Mouse (Mus musculus) MEL (cell line): ENCODE results near the gene Gpt2. TPM values are rescaled to one million over a fixed set of nuclear protein-coding genes. Genes with fewer than 3 reads are reported as not detected.

Source experiments
- DNase-seq: peaks from one replicate; pipeline ENCODE4 v3.0.0; 2011; ENCODE audit warnings: low read depth, low spot score
- H3K27ac ChIP-seq: 2 replicates; pipeline ENCODE4 v1.5.1; 2012; ENCODE audit warnings: low read depth, mild to moderate bottlenecking, control low read depth, low read length, moderate library complexity; ENCODE audit not compliant: control insufficient read depth
- H3K27me3 ChIP-seq, 2 experiments: fragments of 150-350 bp in 1 of 2; sonication (generic) in 1 of 2; 2 replicates each; pipeline ENCODE4 v1.6.1; 2012; ENCODE audit warnings: low read length in 2 of 2, mild to moderate bottlenecking in 2 of 2, improper control_type of control experiment in 1 of 2, moderate library complexity in 1 of 2; ENCODE audit not compliant: insufficient read depth in 2 of 2, control insufficient read depth in 1 of 2
- H3K36me3 ChIP-seq, 2 experiments: 2 replicates each; pipeline ENCODE4 v1.6.1; 2012 to 2014; ENCODE audit warnings: low read length in 2 of 2, improper control_type of control experiment in 1 of 2, inconsistent platforms in 1 of 2, mild to moderate bottlenecking in 1 of 2; ENCODE audit not compliant: insufficient read depth in 2 of 2, control insufficient read depth in 1 of 2
- H3K4me1 ChIP-seq, 2 experiments: fragments of 150-350 bp in 1 of 2; sonication (generic) in 1 of 2; 2 replicates each; pipeline ENCODE4 v1.6.1; 2012; ENCODE audit warnings: low read length in 2 of 2, improper control_type of control experiment in 1 of 2, mild to moderate bottlenecking in 1 of 2; ENCODE audit not compliant: insufficient read depth in 2 of 2, control insufficient read depth in 1 of 2
- H3K4me3 ChIP-seq, 2 experiments: fragments of 150-350 bp in 1 of 2; sonication (generic) in 1 of 2; 2 replicates each; pipeline ENCODE4 v1.5.1; 2012; ENCODE audit warnings: low read depth in 2 of 2, low read length in 2 of 2, mild to moderate bottlenecking in 2 of 2, moderate library complexity in 2 of 2, control low read depth in 1 of 2, improper control_type of control experiment in 1 of 2; ENCODE audit not compliant: control insufficient read depth in 1 of 2, insufficient read depth in 1 of 2
- H3K79me2 ChIP-seq: 2 replicates; pipeline ENCODE4 v1.6.1; 2012; ENCODE audit warnings: mild to moderate bottlenecking, low read length, moderate library complexity; ENCODE audit not compliant: control insufficient read depth, poor library complexity, insufficient read depth
- H3K9ac ChIP-seq: 2 replicates; pipeline ENCODE4 v1.6.1; 2012; ENCODE audit warnings: low read depth, mild to moderate bottlenecking, control low read depth, low read length, moderate library complexity; ENCODE audit not compliant: control insufficient read depth, poor library complexity, severe bottlenecking
- H3K9me3 ChIP-seq: fragments of 150-350 bp; sonication (generic); replicated peaks from 2 replicates; pipeline ENCODE4 v1.6.1; 2012; ENCODE audit warnings: mild to moderate bottlenecking, low read length, improper control_type of control experiment, moderate library complexity; ENCODE audit not compliant: insufficient read depth
- BHLHE40 ChIP-seq: IDR thresholded peaks from 2 replicates; pipeline ENCODE4 v1.6.1; 2012; ENCODE audit warnings: low read depth, mild to moderate bottlenecking, inconsistent platforms, low read length, improper control_type of control experiment, borderline replicate concordance
- EP300 ChIP-seq, 2 experiments: IDR thresholded peaks; 2 replicates each; pipeline ENCODE4 v1.6.1; 2011; ENCODE audit warnings: improper control_type of control experiment in 2 of 2, low read length in 2 of 2, low read depth in 1 of 2, mild to moderate bottlenecking in 1 of 2
- ETS1 ChIP-seq: IDR thresholded peaks from 2 replicates; pipeline ENCODE4 v1.6.1; 2012; ENCODE audit warnings: low read depth, mild to moderate bottlenecking, inconsistent platforms, low read length, improper control_type of control experiment, moderate library complexity
- GABPA ChIP-seq: IDR thresholded peaks from 2 replicates; pipeline ENCODE4 v1.6.1; 2012; ENCODE audit warnings: low read depth, mild to moderate bottlenecking, inconsistent platforms, low read length, improper control_type of control experiment, moderate library complexity
- GATA1 ChIP-seq: IDR thresholded peaks from 2 replicates; pipeline ENCODE4 v1.6.1; 2011; ENCODE audit warnings: low read depth, low read length, improper control_type of control experiment
- MAX ChIP-seq: IDR thresholded peaks from 2 replicates; pipeline ENCODE4 v1.6.1; 2011; ENCODE audit warnings: low read length, improper control_type of control experiment
- MXI1 ChIP-seq: IDR thresholded peaks from 2 replicates; pipeline ENCODE4 v1.6.1; 2011; ENCODE audit warnings: mild to moderate bottlenecking, low read depth, low read length, improper control_type of control experiment
- MYB ChIP-seq: IDR thresholded peaks from 2 replicates; pipeline ENCODE4 v1.6.1; 2011; ENCODE audit warnings: mild to moderate bottlenecking, low read depth, low read length, improper control_type of control experiment
- MYC ChIP-seq: IDR thresholded peaks from 2 replicates; pipeline ENCODE4 v1.6.1; 2011; ENCODE audit warnings: low read depth, mild to moderate bottlenecking, low read length, improper control_type of control experiment, moderate library complexity
- RAD21 ChIP-seq: IDR thresholded peaks from 2 replicates; pipeline ENCODE4 v1.6.1; 2011; ENCODE audit warnings: mild to moderate bottlenecking, low read depth, low read length, improper control_type of control experiment
- RCOR1 ChIP-seq: IDR thresholded peaks from 2 replicates; pipeline ENCODE4 v1.6.1; 2012; ENCODE audit warnings: low read depth, mild to moderate bottlenecking, inconsistent platforms, low read length, improper control_type of control experiment
- SIN3A ChIP-seq: IDR thresholded peaks from 2 replicates; pipeline ENCODE4 v1.6.1; 2012; ENCODE audit warnings: low read length, improper control_type of control experiment, inconsistent platforms
- TAL1 ChIP-seq: IDR thresholded peaks from 2 replicates; pipeline ENCODE4 v1.6.1; 2012; ENCODE audit warnings: mild to moderate bottlenecking, inconsistent platforms, low read length, moderate library complexity, mixed read lengths
- TCF12 ChIP-seq: IDR thresholded peaks from 2 replicates; pipeline ENCODE4 v1.6.1; 2014; ENCODE audit warnings: low read depth, mild to moderate bottlenecking, inconsistent platforms, low read length, improper control_type of control experiment, moderate library complexity
- USF2 ChIP-seq, 2 experiments: IDR thresholded peaks; 2 replicates each; pipeline ENCODE4 v1.6.1; 2011 to 2012; ENCODE audit warnings: improper control_type of control experiment in 2 of 2, low read length in 2 of 2, borderline replicate concordance in 1 of 2, inconsistent platforms in 1 of 2, low read depth in 1 of 2, mild to moderate bottlenecking in 1 of 2; ENCODE audit not compliant: insufficient read depth in 1 of 2
- ZMIZ1 ChIP-seq: IDR thresholded peaks from 2 replicates; pipeline ENCODE4 v1.6.1; 2012; ENCODE audit warnings: low read depth, mild to moderate bottlenecking, inconsistent platforms, low read length, improper control_type of control experiment, moderate library complexity
- ZNF384 ChIP-seq: IDR thresholded peaks from 2 replicates; pipeline ENCODE4 v1.6.1; 2012; ENCODE audit warnings: low read depth, mild to moderate bottlenecking, inconsistent platforms, low read length, improper control_type of control experiment
- polyA plus RNA-seq, 2 experiments: library from polyadenylated mRNA; stranded (reverse) in 1 of 2; unstranded in 1 of 2; fragments of >175 nt in 1 of 2; fragments of >200 nt in 1 of 2; gene quantifications; 2 replicates each; pipeline versions ENCODE4 v1.2.1 to v1.2.4; 2012; ENCODE audit warnings: low replicate concordance in 2 of 2, low read depth in 1 of 2; ENCODE audit not compliant: insufficient read length in 2 of 2, insufficient read depth in 1 of 2, missing spikeins in 1 of 2
- total RNA-seq: library from RNA; depleted of rRNA; stranded (reverse); fragments of 300-350 nt; gene quantifications from 2 replicates; pipeline ENCODE4 v1.2.3, GENCODE M21; 2012

Gene Gpt2
- total and polyA plus RNA-seq, 3 experiments, result 10.2 to 25.3 TPM; not detected in 1

- Histone ChIP-seq H3K27ac (no peak overlapping the region), H3K9ac (no peak overlapping the region), H3K79me2 (no peaks in the 10 kb centered on the region), H3K4me1 (peaks cover 20 to 36% of the 10 kb centered on the region in 2 experiments), H3K36me3 (peaks cover 21 to 46% of the 10 kb centered on the region in 2 experiments), H3K27me3 (no peaks in the 10 kb centered on the region), H3K4me3 (no peak overlapping the region), H3K9me3 (no peaks in the 10 kb centered on the region)
- no peak for DNase-seq
- no peak for TF ChIP-seq ZMIZ1
- no peak for TF ChIP-seq MYB
- no peak for TF ChIP-seq MXI1
- TF ChIP-seq, all 39 proteins: peak for 0
Measured at GRCm38 (mm10) chr8:85534163-85534562, 41.8 kb downstream of the Gpt2 start.

- Histone ChIP-seq H3K4me3 (no peak overlapping the region), H3K9ac (no peak overlapping the region)
- TF ChIP-seq TCF12 (peak; percentile 97), RCOR1 (peak; percentile 97), RAD21 (no peak), GABPA (no peak), USF2 (IDR thresholded peaks at IDR 0.05; ENCODE audit: borderline replicate concordance in 1 of 2, insufficient read depth in 1 of 2, low read depth in 1 of 2, low read length in 2 of 2) (no peak), TAL1 (peak; percentile 97), BHLHE40 (peak; percentile 41; the same call in 1 of the 2 replicates), SIN3A (peak; percentile 80), GATA1 (peak; percentile 98), ETS1 (peak; percentile 97), ZNF384 (no peak), MYC (peak; percentile 78; the same call in 1 of the 2 replicates), MAX (no peak), MXI1 (peak; percentile 36; the same call in 1 of the 2 replicates), EP300 (IDR thresholded peaks at IDR 0.05; ENCODE audit: low read depth in 1 of 2, low read length in 2 of 2) (peak; percentile 96)
- TF ChIP-seq, all 39 proteins: peak for 10
- peak; percentile 92 for DNase-seq
- Histone ChIP-seq H3K36me3 (peaks cover 34 to 44% of the 10 kb centered on the region in 2 experiments), H3K27me3 (no peaks in the 10 kb centered on the region), H3K9me3 (no peaks in the 10 kb centered on the region), H3K79me2 (no peaks in the 10 kb centered on the region), H3K4me1 (peaks cover 20 to 27% of the 10 kb centered on the region in 2 experiments), H3K27ac (peak overlapping the region; percentile 56)
Measured at GRCm38 (mm10) chr8:85536332-85536731, 44.0 kb downstream of the Gpt2 start.
